Mouse (Mus musculus) stomach, embryonic 16.5 days (tissue): ENCODE measurements around the gene Gpr162. TPM values are rescaled to one million over a fixed set of nuclear protein-coding genes. Genes with fewer than 3 reads are reported as not detected.

Source experiments
- ATAC-seq: fragments of 200-750 bp; cut with Nextera tagmentation; 2 replicates; pipeline ENCODE4 v1.8.0; 2017; ENCODE audit warnings: moderate number of reproducible peaks, moderate TSS enrichment; ENCODE audit not compliant: insufficient read depth, low FRiP score
- H3K27ac ChIP-seq: fragments of 300-500 bp; sonication (generic); 2 replicates; pipeline ENCODE4 v1.5.1; 2014; ENCODE audit warnings: low read length
- H3K27me3 ChIP-seq: fragments of 300-500 bp; sonication (generic); 2 replicates; pipeline ENCODE4 v1.6.1; 2014; ENCODE audit warnings: low read length, control low read depth, mixed read lengths; ENCODE audit not compliant: control insufficient read depth, insufficient read depth
- H3K36me3 ChIP-seq: fragments of 300-500 bp; sonication (generic); 2 replicates; pipeline ENCODE4 v1.6.1; 2014; ENCODE audit warnings: low read length; ENCODE audit not compliant: control insufficient read depth, insufficient read depth
- H3K4me1 ChIP-seq: fragments of 300-500 bp; sonication (generic); 2 replicates; pipeline ENCODE4 v1.6.1; 2014; ENCODE audit warnings: low read length, control low read depth, mixed read lengths; ENCODE audit not compliant: control insufficient read depth, insufficient read depth
- H3K4me2 ChIP-seq: fragments of 300-500 bp; sonication (generic); 2 replicates; pipeline ENCODE4 v1.6.1; 2014; ENCODE audit warnings: low read depth, low read length, mixed read lengths
- H3K4me3 ChIP-seq: fragments of 300-500 bp; sonication (generic); replicated peaks from 2 replicates; pipeline ENCODE4 v1.5.1; 2014; ENCODE audit warnings: mild to moderate bottlenecking, low read length
- H3K9ac ChIP-seq: fragments of 300-500 bp; sonication (generic); 2 replicates; pipeline ENCODE4 v1.6.1; 2014; ENCODE audit warnings: low read length
- H3K9me3 ChIP-seq: fragments of 300-500 bp; sonication (generic); replicated peaks from 2 replicates; pipeline ENCODE4 v1.6.1; 2016; ENCODE audit warnings: low read length, control low read depth; ENCODE audit not compliant: control insufficient read depth
- WGBS: fragments of 180-500 bp; shearing (Covaris S2); extraction: QIAGEN DNeasy Blood & Tissue Kit; methylation state at CpG from one replicate; pipeline ENCODE4 v1.1.7; 2014; 5-methylcytosine and 5-hydroxymethylcytosine counted together
- polyA plus RNA-seq: library from polyadenylated mRNA; unstranded; fragments of >200 nt; fragmentation: Nextera tagmentation; extraction: Ambion mirVana; gene quantifications from 2 replicates; pipeline ENCODE4 v1.2.1, GENCODE M21; 2015

Gpr162 gene
- polyA plus RNA-seq, 1 experiment from 2014 or later, result 1.1 TPM

GRCm38 (mm10) chr6:124856321-124856720, 7.5 kb downstream of the Gpr162 start:
- H3K27me3 ChIP-seq, result peaks cover 8% of the 10 kb centered on the region; the same call in 1 of the 2 replicates
- peaks cover 18% of the 10 kb centered on the region for H3K4me1 ChIP-seq
- peak; percentile 48; the same call in 1 of the 2 replicates for ATAC-seq
- H3K9ac ChIP-seq, result peak overlapping the region; percentile 94; the same call in 1 of the 2 replicates
- no peaks in the 10 kb centered on the region for H3K9me3 ChIP-seq
- H3K27ac ChIP-seq, result peak overlapping the region; percentile 95
- WGBS, result 10% methylated on average over 14 of the region's 14 CpGs
- no peaks in the 10 kb centered on the region for H3K36me3 ChIP-seq
- H3K4me3 ChIP-seq, result peak overlapping the region; percentile 77
- peak overlapping the region; percentile 81 for H3K4me2 ChIP-seq

DNA sequence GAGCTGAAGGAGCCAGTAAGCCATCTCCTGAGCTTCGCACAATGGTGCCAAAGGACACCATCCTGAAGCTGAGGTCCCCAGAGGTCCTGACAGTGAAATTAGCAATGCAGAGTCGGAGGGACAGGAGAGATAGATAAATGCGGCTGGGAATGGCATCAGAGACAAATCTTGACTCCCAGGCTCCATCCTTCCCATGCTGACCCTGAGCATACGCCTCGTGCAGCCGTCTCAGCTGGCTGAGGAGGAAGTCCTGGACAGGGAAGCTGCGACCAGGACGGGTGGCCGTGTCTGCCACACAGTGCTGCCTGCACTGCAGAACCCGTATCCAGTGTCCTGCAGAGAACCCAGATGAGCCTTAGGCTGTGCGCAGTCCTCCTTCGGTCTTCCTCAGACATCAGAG, 9.1 kb downstream of the Gpr162 start:
- 68% methylated on average over 12 of the region's 12 CpGs for WGBS
- no peaks in the 10 kb centered on the region for H3K36me3 ChIP-seq
- ATAC-seq, result no peak
- no peak overlapping the region for H3K4me3 ChIP-seq
- H3K27me3 ChIP-seq, result peaks cover 8% of the 10 kb centered on the region; the same call in 1 of the 2 replicates
- no peak overlapping the region for H3K27ac ChIP-seq
- no peaks in the 10 kb centered on the region for H3K9me3 ChIP-seq
- peaks cover 18% of the 10 kb centered on the region for H3K4me1 ChIP-seq
- H3K9ac ChIP-seq, result no peak overlapping the region; the same call in 1 of the 2 replicates
- no peak overlapping the region for H3K4me2 ChIP-seq

- no peaks in the 10 kb centered on the region for H3K9me3 ChIP-seq
- H3K27ac ChIP-seq, result no peak overlapping the region
- WGBS, result 54% methylated on average over 8 of the region's 8 CpGs
- no peak for ATAC-seq
- H3K9ac ChIP-seq, result no peak overlapping the region
- H3K36me3 ChIP-seq, result no peaks in the 10 kb centered on the region
- no peak overlapping the region for H3K4me2 ChIP-seq
- H3K4me1 ChIP-seq, result no peaks in the 10 kb centered on the region; the same call in 1 of the 2 replicates
- H3K4me3 ChIP-seq, result no peak overlapping the region
- H3K27me3 ChIP-seq, result no peaks in the 10 kb centered on the region
Observed at GRCm38 (mm10) chr6:124850535-124850934, 13.2 kb downstream of the Gpr162 start.

DNA sequence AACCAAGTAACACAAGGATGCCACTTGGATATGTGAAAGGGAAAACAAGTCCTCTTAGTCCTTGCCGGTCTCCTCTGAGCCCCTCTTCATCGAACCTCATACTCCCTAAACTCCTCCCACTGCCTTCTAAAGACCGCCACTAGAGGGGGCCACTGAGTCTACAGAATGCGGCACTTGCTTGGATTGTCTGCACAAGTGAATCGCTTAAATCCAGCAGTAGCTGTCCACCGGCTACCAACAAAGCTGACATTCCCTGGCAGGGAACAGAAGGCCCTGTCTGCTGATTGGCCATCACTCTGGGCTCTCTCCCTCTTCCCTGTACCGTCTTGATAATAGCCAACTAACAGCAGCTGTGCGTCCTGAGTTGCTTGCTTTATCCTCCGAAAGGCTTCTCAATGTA, 16.5 kb downstream of the Gpr162 start:
- Histone ChIP-seq H3K27ac (no peak overlapping the region), H3K36me3 (0 out of 2 replicates have a peak, but pooled peaks cover 6% of the 10 kb centered on the region), H3K4me3 (no peak overlapping the region), H3K4me2 (no peak overlapping the region), H3K9me3 (no peaks in the 10 kb centered on the region), H3K27me3 (no peaks in the 10 kb centered on the region), H3K9ac (peak overlapping the region; percentile 35; the same call in 1 of the 2 replicates), H3K4me1 (no peaks in the 10 kb centered on the region)
- ATAC-seq, result peak; percentile 66; the same call in 1 of the 2 replicates
- 10% methylated on average over 9 of the region's 9 CpGs for WGBS

- Histone ChIP-seq H3K4me3 (no peak within 1 kb of the TSS), H3K27me3 (no peaks in the 10 kb centered on the region), H3K36me3 (0 out of 2 replicates have a peak, but pooled peaks cover 6% of the 10 kb centered on the region), H3K4me1 (peaks cover 18% of the 10 kb centered on the region), H3K4me2 (no peak within 1 kb of the TSS), H3K9ac (peak within 1 kb of the TSS; percentile 37), H3K9me3 (no peaks in the 10 kb centered on the region), H3K27ac (no peak within 1 kb of the TSS)
- ATAC-seq, result peak; percentile 7; the same call in 1 of the 2 replicates
- 28% methylated on average over 15 of the region's 15 CpGs for WGBS
Observed at GRCm38 (mm10) chr6:124840241-124841167, 23.3 kb downstream of the Gpr162 start, which contains the start of gene Gnb3. Gene Gnb3 (minus strand): TSS chr6:124840275.

- H3K27ac ChIP-seq, result no peak overlapping the region
- WGBS, result 11% methylated on average over 8 of the region's 8 CpGs
- no peaks in the 10 kb centered on the region for H3K27me3 ChIP-seq
- no peaks in the 10 kb centered on the region for H3K9me3 ChIP-seq
- ATAC-seq, result peak; percentile 6; the same call in 1 of the 2 replicates
- H3K4me2 ChIP-seq, result no peak overlapping the region
- peak overlapping the region; percentile 37 for H3K9ac ChIP-seq
- H3K36me3 ChIP-seq, result 0 out of 2 replicates have a peak, but pooled peaks cover 2% of the 10 kb centered on the region
- peaks cover 18% of the 10 kb centered on the region for H3K4me1 ChIP-seq
- no peak overlapping the region for H3K4me3 ChIP-seq
Observed at GRCm38 (mm10) chr6:124839805-124840204, 24.0 kb downstream of the Gpr162 start.

DNA sequence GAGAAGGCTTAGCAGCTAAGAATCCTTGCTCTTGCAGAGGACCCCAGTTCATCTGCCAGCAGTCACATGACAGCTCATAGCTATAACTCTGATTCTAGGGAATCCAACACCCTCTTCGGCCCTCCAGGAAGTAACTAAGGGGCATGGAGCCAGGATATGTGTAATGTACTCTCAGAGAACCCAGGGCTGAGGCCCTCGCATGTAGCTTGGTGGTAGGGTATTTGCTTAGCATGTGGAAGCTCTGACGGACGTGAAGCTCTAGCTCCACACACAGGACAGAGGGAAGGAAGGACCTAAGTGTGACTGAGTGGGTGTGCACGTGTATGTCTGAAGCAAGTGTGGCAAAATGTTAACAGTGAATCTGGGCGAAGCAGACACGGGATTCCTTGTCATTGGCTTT, 27.4 kb downstream of the Gpr162 start:
- H3K9ac ChIP-seq, result 0 out of 2 replicates have a peak overlapping the region, but pooled peaks have one; percentile 15
- H3K4me3 ChIP-seq, result no peak overlapping the region
- no peak overlapping the region for H3K4me2 ChIP-seq
- peaks cover 18% of the 10 kb centered on the region for H3K4me1 ChIP-seq
- H3K9me3 ChIP-seq, result no peaks in the 10 kb centered on the region
- H3K36me3 ChIP-seq, result 0 out of 2 replicates have a peak, but pooled peaks cover 3% of the 10 kb centered on the region
- no peak overlapping the region for H3K27ac ChIP-seq
- WGBS, result 69% methylated on average over 7 of the region's 7 CpGs
- no peak for ATAC-seq
- no peaks in the 10 kb centered on the region for H3K27me3 ChIP-seq

GRCm38 (mm10) chr6:124835531-124835930, 28.3 kb downstream of the Gpr162 start:
- H3K9ac ChIP-seq, result no peak overlapping the region
- H3K4me2 ChIP-seq, result no peak overlapping the region
- no peaks in the 10 kb centered on the region for H3K9me3 ChIP-seq
- peak overlapping the region; percentile 21; the same call in 1 of the 2 replicates for H3K27ac ChIP-seq
- no peaks in the 10 kb centered on the region for H3K27me3 ChIP-seq
- 0 out of 2 replicates have a peak, but pooled peaks cover 3% of the 10 kb centered on the region for H3K36me3 ChIP-seq
- ATAC-seq, result no peak
- WGBS, result 62% methylated on average over 10 of the region's 10 CpGs
- peaks cover 25% of the 10 kb centered on the region for H3K4me1 ChIP-seq
- H3K4me3 ChIP-seq, result no peak overlapping the region
